Mouse (Mus musculus): ENCODE results near the gene Wdr73. TPM values are rescaled to one million over a fixed set of nuclear protein-coding genes. Genes with fewer than 3 reads are reported as not detected.

Wdr73 gene
- polyA plus RNA-seq, 1 experiment from 2014 or later = 9.3 TPM

GRCm38 (mm10) chr7:80873631-80874030 lies 27.4 kb downstream of the Wdr73 start:
- ATAC-seq = no peak
- H3K4me2 ChIP-seq (replicated peaks; ENCODE audit: low read depth) = no peak overlapping the region
- H3K4me1 ChIP-seq (replicated peaks; ENCODE audit: control insufficient read depth, insufficient read depth, low read length) = no peaks in the 10 kb centered on the region
- peaks cover 41% of the 10 kb centered on the region for H3K36me3 ChIP-seq (ENCODE audit: control insufficient read depth, insufficient read depth)
- no peak overlapping the region for H3K4me3 ChIP-seq (ENCODE audit: low read depth, low read length)
- no peaks in the 10 kb centered on the region for H3K9me3 ChIP-seq (ENCODE audit: control insufficient read depth)
- whole genome bisulfite sequencing = 96% methylated on average over 2 of the region's 2 CpGs
- peak; percentile 36 for TF ChIP-seq CTCF (IDR thresholded peaks at IDR 0.05; ENCODE audit: low read depth)
- no peak overlapping the region for H3K9ac ChIP-seq (ENCODE audit: low read depth, low read length)
- no peaks in the 10 kb centered on the region for H3K27me3 ChIP-seq (replicated peaks; ENCODE audit: control insufficient read depth, insufficient read depth, low read length)
- no peak overlapping the region for H3K27ac ChIP-seq (ENCODE audit: low read depth, low read length)

DNA sequence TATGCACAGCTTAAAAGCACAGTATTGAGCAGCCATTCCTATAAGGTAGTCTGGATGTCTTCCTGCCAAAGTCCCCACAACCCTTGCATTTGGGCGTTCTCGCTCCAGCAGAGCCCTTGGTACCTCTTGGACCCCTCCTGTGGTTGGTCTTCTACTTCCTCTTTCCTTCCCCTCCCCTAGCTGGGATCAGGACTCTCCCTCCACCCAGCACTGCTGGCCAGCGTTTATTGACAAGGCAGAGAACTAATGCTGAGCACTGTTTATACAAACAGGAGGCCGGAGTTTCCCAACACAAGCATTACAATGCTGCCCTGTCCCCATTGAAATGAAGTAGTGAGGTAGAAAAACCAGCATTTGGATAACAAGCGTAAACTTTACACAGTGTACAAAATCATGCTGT lies 28.0 kb downstream of the Wdr73 start:
- Histone ChIP-seq H3K27me3 (replicated peaks; ENCODE audit: control insufficient read depth, insufficient read depth, low read length) (no peaks in the 10 kb centered on the region), H3K36me3 (ENCODE audit: control insufficient read depth, insufficient read depth) (peaks cover 41% of the 10 kb centered on the region), H3K9ac (ENCODE audit: low read depth, low read length) (no peak overlapping the region), H3K27ac (ENCODE audit: low read depth, low read length) (no peak overlapping the region), H3K4me1 (replicated peaks; ENCODE audit: control insufficient read depth, insufficient read depth, low read length) (no peaks in the 10 kb centered on the region), H3K4me2 (replicated peaks; ENCODE audit: low read depth) (no peak overlapping the region), H3K9me3 (ENCODE audit: control insufficient read depth) (no peaks in the 10 kb centered on the region), H3K4me3 (ENCODE audit: low read depth, low read length) (no peak overlapping the region)
- no peak for ATAC-seq
- TF ChIP-seq CTCF (IDR thresholded peaks at IDR 0.05; ENCODE audit: low read depth) = no peak
- WGBS = 79% methylated on average over 5 of the region's 5 CpGs

DNA sequence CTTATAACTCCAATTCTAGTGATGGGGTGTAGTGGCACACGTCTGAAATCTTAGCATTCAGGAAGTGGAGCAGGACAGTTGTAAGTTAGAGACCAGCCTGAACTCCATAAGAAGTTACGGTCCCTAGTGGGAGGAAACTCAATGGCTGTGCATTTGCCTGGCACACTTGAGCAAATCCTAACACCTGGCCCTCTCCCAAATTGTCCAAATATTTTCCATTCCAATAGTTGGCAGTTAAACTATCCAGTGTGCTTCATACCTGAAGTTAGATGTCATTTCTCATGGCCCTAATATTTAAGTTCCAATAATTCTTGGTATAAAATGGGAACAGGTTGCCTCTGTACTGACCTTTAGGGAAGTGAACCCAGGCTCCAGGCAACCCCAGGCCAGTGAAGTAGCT lies 32.4 kb downstream of the Wdr73 start:
- TF ChIP-seq CTCF (IDR thresholded peaks at IDR 0.05; ENCODE audit: low read depth) = no peak
- WGBS = 91% methylated on average over 2 of the region's 2 CpGs
- peaks cover 14% of the 10 kb centered on the region for H3K36me3 ChIP-seq (ENCODE audit: control insufficient read depth, insufficient read depth)
- H3K4me2 ChIP-seq (replicated peaks; ENCODE audit: low read depth) = no peak overlapping the region
- no peak overlapping the region for H3K9ac ChIP-seq (ENCODE audit: low read depth, low read length)
- ATAC-seq = no peak
- no peak overlapping the region for H3K4me3 ChIP-seq (ENCODE audit: low read depth, low read length)
- no peaks in the 10 kb centered on the region for H3K9me3 ChIP-seq (ENCODE audit: control insufficient read depth)
- H3K27me3 ChIP-seq (replicated peaks; ENCODE audit: control insufficient read depth, insufficient read depth, low read length) = no peaks in the 10 kb centered on the region
- H3K27ac ChIP-seq (ENCODE audit: low read depth, low read length) = no peak overlapping the region
- H3K4me1 ChIP-seq (replicated peaks; ENCODE audit: control insufficient read depth, insufficient read depth, low read length) = 0 out of 2 replicates have a peak, but pooled peaks cover 11% of the 10 kb centered on the region

DNA sequence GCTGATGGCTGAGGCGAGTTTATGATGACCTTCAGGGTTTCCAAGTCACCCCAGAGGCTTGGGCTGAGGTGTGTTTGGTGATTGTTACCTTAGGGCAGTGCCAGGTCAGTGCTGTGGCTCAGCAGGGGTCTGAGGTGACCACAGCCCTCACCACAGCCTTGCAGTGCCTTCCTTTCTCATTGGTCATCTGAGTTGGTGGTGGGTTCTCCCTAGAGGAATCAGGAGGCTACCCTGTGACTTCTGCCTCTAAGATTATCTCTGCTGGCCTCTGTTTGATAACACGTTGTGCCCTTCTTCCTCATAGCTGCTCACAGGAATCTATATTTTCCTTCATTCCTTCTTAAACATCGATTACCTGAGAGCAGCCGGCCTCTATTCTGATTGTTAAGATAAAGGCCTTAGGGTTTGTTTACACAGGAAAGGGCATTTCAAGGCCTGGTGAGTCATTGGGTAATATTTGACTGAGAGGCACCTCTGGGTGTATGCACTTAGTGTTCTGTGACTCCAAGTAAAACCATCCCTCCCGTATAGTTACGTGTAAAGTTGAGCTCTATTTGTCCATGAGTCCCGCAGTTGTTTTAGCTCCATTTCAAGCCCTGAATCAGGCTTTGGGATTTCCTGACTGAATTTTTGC lies 34.4 kb downstream of the Wdr73 start:
- Histone ChIP-seq H3K27me3 (replicated peaks; ENCODE audit: control insufficient read depth, insufficient read depth, low read length) (no peaks in the 10 kb centered on the region), H3K27ac (ENCODE audit: low read depth, low read length) (peak overlapping the region; percentile 83), H3K9ac (ENCODE audit: low read depth, low read length) (peak overlapping the region; percentile 3; the same call in 1 of the 2 replicates), H3K4me2 (replicated peaks; ENCODE audit: low read depth) (peak overlapping the region; percentile 48), H3K9me3 (ENCODE audit: control insufficient read depth) (no peaks in the 10 kb centered on the region), H3K36me3 (ENCODE audit: control insufficient read depth, insufficient read depth) (peaks cover 14% of the 10 kb centered on the region), H3K4me3 (ENCODE audit: low read depth, low read length) (no peak overlapping the region), H3K4me1 (replicated peaks; ENCODE audit: control insufficient read depth, insufficient read depth, low read length) (0 out of 2 replicates have a peak, but pooled peaks cover 11% of the 10 kb centered on the region)
- ATAC-seq = peak; percentile 91
- 34% methylated on average over 7 of the region's 7 CpGs for WGBS
- no peak for TF ChIP-seq CTCF (IDR thresholded peaks at IDR 0.05; ENCODE audit: low read depth)

DNA sequence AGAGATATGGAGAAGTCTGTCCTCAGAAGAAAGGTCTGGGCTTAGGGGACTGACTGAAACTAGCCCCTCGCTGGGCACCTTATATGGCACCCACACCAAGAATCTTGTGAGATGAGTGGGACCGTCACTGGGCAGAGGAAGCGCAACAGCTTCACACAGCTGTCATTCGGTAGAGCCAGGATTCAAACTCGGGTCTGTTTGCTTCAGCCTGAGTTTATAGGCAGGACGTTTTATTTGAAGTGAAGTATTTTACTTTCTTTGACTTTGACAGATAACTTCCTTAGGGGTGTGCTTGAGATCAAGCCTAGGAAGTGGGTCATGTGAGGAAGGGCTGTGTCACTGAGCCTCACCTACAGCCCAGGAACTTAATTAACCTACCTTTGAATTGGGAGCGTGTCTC lies 35.5 kb downstream of the Wdr73 start:
- peak overlapping the region; percentile 28 for H3K27ac ChIP-seq (ENCODE audit: low read depth, low read length)
- 66% methylated on average over 7 of the region's 7 CpGs for WGBS
- peaks cover 8% of the 10 kb centered on the region for H3K36me3 ChIP-seq (ENCODE audit: control insufficient read depth, insufficient read depth)

DNA sequence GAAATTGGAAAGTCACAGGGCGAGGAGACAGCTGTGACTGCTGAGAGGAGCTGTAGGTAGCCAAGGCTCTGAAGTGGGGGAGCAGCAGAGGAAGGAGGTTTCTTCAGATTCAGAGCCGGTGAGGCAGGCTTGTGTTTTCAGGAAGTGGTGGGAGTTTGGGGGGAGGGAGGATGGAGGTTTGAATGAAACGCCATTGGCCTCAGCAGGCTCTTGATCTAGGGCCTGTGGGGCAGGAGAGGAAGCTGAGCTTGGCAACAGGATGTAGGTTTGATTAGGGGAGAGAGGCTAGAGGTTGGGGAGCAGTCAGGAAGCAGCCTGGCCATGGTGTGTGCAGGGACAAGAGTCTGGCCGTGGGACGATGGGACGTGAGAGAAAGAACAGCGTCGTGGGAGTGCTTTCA lies 36.2 kb downstream of the Wdr73 start:
- Histone ChIP-seq H3K4me2 (replicated peaks; ENCODE audit: low read depth) (no peak overlapping the region), H3K36me3 (ENCODE audit: control insufficient read depth, insufficient read depth) (peaks cover 8% of the 10 kb centered on the region)
- WGBS = 65% methylated on average over 8 of the region's 8 CpGs

More for the DNA sequence above, 35.5 kb downstream of the Wdr73 start:
- H3K27me3 ChIP-seq (replicated peaks; ENCODE audit: control insufficient read depth, insufficient read depth, low read length) = no peaks in the 10 kb centered on the region
- H3K9ac ChIP-seq (ENCODE audit: low read depth, low read length) = no peak overlapping the region
- ATAC-seq = no peak
- H3K4me1 ChIP-seq (replicated peaks; ENCODE audit: control insufficient read depth, insufficient read depth, low read length) = 0 out of 2 replicates have a peak, but pooled peaks cover 11% of the 10 kb centered on the region
- no peak overlapping the region for H3K4me3 ChIP-seq (ENCODE audit: low read depth, low read length)
- H3K9me3 ChIP-seq (ENCODE audit: control insufficient read depth) = no peaks in the 10 kb centered on the region
- H3K4me2 ChIP-seq (replicated peaks; ENCODE audit: low read depth) = no peak overlapping the region
- TF ChIP-seq CTCF (IDR thresholded peaks at IDR 0.05; ENCODE audit: low read depth) = no peak

More for the DNA sequence above, 36.2 kb downstream of the Wdr73 start:
- no peak for ATAC-seq
- Histone ChIP-seq H3K27me3 (replicated peaks; ENCODE audit: control insufficient read depth, insufficient read depth, low read length) (no peaks in the 10 kb centered on the region), H3K27ac (ENCODE audit: low read depth, low read length) (peak overlapping the region; percentile 28; the same call in 1 of the 2 replicates), H3K9me3 (ENCODE audit: control insufficient read depth) (no peaks in the 10 kb centered on the region), H3K9ac (ENCODE audit: low read depth, low read length) (no peak overlapping the region), H3K4me1 (replicated peaks; ENCODE audit: control insufficient read depth, insufficient read depth, low read length) (0 out of 2 replicates have a peak, but pooled peaks cover 11% of the 10 kb centered on the region), H3K4me3 (ENCODE audit: low read depth, low read length) (no peak overlapping the region)
- no peak for TF ChIP-seq CTCF (IDR thresholded peaks at IDR 0.05; ENCODE audit: low read depth)

Measured in intestine, postnatal 0 days (tissue).